Mouse (Mus musculus): ENCODE data around the gene Rapgef2.

The Rapgef2 gene

GRCm38 (mm10) chr3:79275856-79276645 lies 10.3 kb downstream of the Rapgef2 start:
- no peak for DNase-seq

GRCm38 (mm10) chr3:79273350-79273749 lies 13.0 kb downstream of the Rapgef2 start:
- no peak for DNase-seq

GRCm38 (mm10) chr3:79272939-79273338 lies 13.4 kb downstream of the Rapgef2 start:
- DNase-seq = no peak

- no peak for DNase-seq
Observed at GRCm38 (mm10) chr3:79270980-79271555, 15.2 kb downstream of the Rapgef2 start.

- peak; percentile 84 for DNase-seq
Observed at GRCm38 (mm10) chr3:79269872-79270271, 16.4 kb downstream of the Rapgef2 start.

- no peak for DNase-seq
Observed at GRCm38 (mm10) chr3:79266976-79267375, 19.3 kb downstream of the Rapgef2 start.

- DNase-seq = peak; percentile 96
Observed at GRCm38 (mm10) chr3:79261816-79262316, 24.5 kb downstream of the Rapgef2 start.

- DNase-seq = no peak
Observed at GRCm38 (mm10) chr3:79254023-79254422, 32.3 kb downstream of the Rapgef2 start.

- no peak for DNase-seq
Observed at GRCm38 (mm10) chr3:79253416-79253815, 32.9 kb downstream of the Rapgef2 start.

GRCm38 (mm10) chr3:79252921-79253394 lies 33.4 kb downstream of the Rapgef2 start:
- peak; percentile 96 for DNase-seq

- DNase-seq = no peak
Observed at GRCm38 (mm10) chr3:79249955-79250354, 36.4 kb downstream of the Rapgef2 start.

- no peak for DNase-seq
Observed at GRCm38 (mm10) chr3:79248659-79249235, 37.6 kb downstream of the Rapgef2 start.

GRCm38 (mm10) chr3:79248208-79248607 lies 38.1 kb downstream of the Rapgef2 start:
- no peak for DNase-seq

GRCm38 (mm10) chr3:79244347-79244746 lies 42.0 kb downstream of the Rapgef2 start:
- peak; percentile 94 for DNase-seq

GRCm38 (mm10) chr3:79242922-79243705 lies 43.2 kb downstream of the Rapgef2 start:
- no peak for DNase-seq

GRCm38 (mm10) chr3:79242298-79242697 lies 44.0 kb downstream of the Rapgef2 start:
- no peak for DNase-seq

- peak; percentile 76 for DNase-seq
Observed at GRCm38 (mm10) chr3:79239066-79239462, 47.3 kb downstream of the Rapgef2 start.

- peak; percentile 79 for DNase-seq
Observed at GRCm38 (mm10) chr3:79238456-79239065, 47.8 kb downstream of the Rapgef2 start.

- peak; percentile 98 for DNase-seq
Observed at GRCm38 (mm10) chr3:79237619-79238342, 48.5 kb downstream of the Rapgef2 start.

GRCm38 (mm10) chr3:79234485-79234884 lies 51.8 kb downstream of the Rapgef2 start:
- DNase-seq = no peak

Data from heart, adult 11 months (tissue).